In genomic region chr7:19822604-19823058, GRCm38 (mm10) we compare ENCODE assay signal across 8 mouse cellular contexts. TPM values are rescaled to one million over a fixed set of nuclear protein-coding genes. Genes with fewer than 3 reads are reported as not detected.
A peak's percentile ranks its signal among the peaks of the same experiment; 100 is the strongest.
DNase-seq lines count a peak whose midpoint lies in the region; ATAC-seq and TF ChIP-seq lines count a peak whose summit lies in the region.

Gene Bcl3 (minus strand): TSS chr7:19822770.

- peaks cover 16% of the 10 kb centered on the region for H3K4me1 ChIP-seq in embryonic fibroblast, embryonic 13.5 days (ENCODE audit: control insufficient read depth, insufficient read depth, low read length)
- peaks cover 53% of the 10 kb centered on the region for H3K4me1 ChIP-seq in stomach, embryonic 15.5 days

- H3K27me3 ChIP-seq in stomach, embryonic 15.5 days (replicated peaks), result no peaks in the 10 kb centered on the region

- H3K4me3 ChIP-seq in embryonic fibroblast, embryonic 13.5 days (ENCODE audit: insufficient read depth, low read length), result peak within 1 kb of the TSS; percentile 35
- peak within 1 kb of the TSS; percentile 56 for H3K4me3 ChIP-seq in stomach, embryonic 15.5 days (replicated peaks)

- H3K36me3 ChIP-seq in stomach, embryonic 15.5 days, result no peaks in the 10 kb centered on the region

- 0 out of 2 replicates have a peak, but pooled peaks have one; percentile 4 for ATAC-seq in megakaryocyte progenitor cell, adult 5-6 weeks (replicated peaks; ENCODE audit: poor library complexity)
- ATAC-seq in stomach, embryonic 15.5 days (ENCODE audit: insufficient read depth, low FRiP score, low read depth), result no peak

- peak; percentile 45 for DNase-seq in embryo, embryonic 11 days
- no peak for DNase-seq in embryo, embryonic 10 days (ENCODE audit: low spot score)
- peak; percentile 72 to 74 for DNase-seq in heart, postnatal 10 days
- peak; percentile 69 to 85 for DNase-seq in kidney, postnatal 36 days
- DNase-seq in layer of hippocampus, adult 9-11 months, result no peak

- peak; percentile 68 for TF ChIP-seq POLR2A in embryonic fibroblast, embryonic 13.5 days (IDR thresholded peaks at IDR 0.05; ENCODE audit: low read depth, low read length)

- intact Hi-C loops in heart, postnatal 10 days (cut with DNase I), result no loop called here

- peak within 1 kb of the TSS; percentile 62 for H3K9ac ChIP-seq in stomach, embryonic 15.5 days

- no peaks in the 10 kb centered on the region for H3K9me3 ChIP-seq in stomach, embryonic 15.5 days

- TF ChIP-seq CTCF in embryonic fibroblast, embryonic 13.5 days (IDR thresholded peaks at IDR 0.05; ENCODE audit: borderline replicate concordance, insufficient read depth, low read length), result no peak

- 2% methylated on average over 36 of the region's 42 CpGs for WGBS in stomach, embryonic 15.5 days

- peak within 1 kb of the TSS; percentile 94 for H3K4me2 ChIP-seq in stomach, embryonic 15.5 days

- peak within 1 kb of the TSS; percentile 76 for H3K27ac ChIP-seq in embryonic fibroblast, embryonic 13.5 days (ENCODE audit: insufficient read depth, low read length)
- peak within 1 kb of the TSS; percentile 94 for H3K27ac ChIP-seq in stomach, embryonic 15.5 days

RNA-seq across cellular contexts. Expression of gene Bcl3, which starts in this region (rescaled TPM):
- 24.1 and 37.9 TPM in 2 replicates for polyA plus RNA-seq in embryonic fibroblast, embryonic 13.5 days (2011; ENCODE audit: insufficient read length, low read depth, missing spikeins)
- total RNA-seq in heart, postnatal 10 days (2021), result 1 to 10 TPM; 5.6 to 5.7 TPM
- total RNA-seq in megakaryocyte progenitor cell, adult 5-6 weeks (2015), result 6.3 and 11.5 TPM in 2 replicates
- 1.6 and 4.6 TPM in 2 replicates for total RNA-seq in megakaryocyte progenitor cell, adult 5-6 weeks (2017)
- polyA plus RNA-seq in stomach, embryonic 15.5 days (2015; fragmentation: Nextera tagmentation; extraction: Ambion mirVana), result 8.9 and 10.4 TPM in 2 replicates

Comparison
In these comparisons a context has a peak if more than half of its experiments do, and no peak if none do; other contexts are left out.
1. DNase-seq: peak in embryo, embryonic 11 days (single experiment), heart, postnatal 10 days (2 of 2) and kidney, postnatal 36 days (2 of 2); none in embryo, embryonic 10 days (single experiment) and layer of hippocampus, adult 9-11 months (single experiment).